Mouse (Mus musculus) embryonic facial prominence, embryonic 15.5 days (tissue): ENCODE data around the gene Acp2. TPM values are rescaled to one million over a fixed set of nuclear protein-coding genes. Genes with fewer than 3 reads are reported as not detected.

Experiments
- ATAC-seq: fragments of 200-750 bp; cut with Nextera tagmentation; 2 replicates; pipeline ENCODE4 v1.8.0; 2017; ENCODE audit warnings: low read depth, moderate TSS enrichment; ENCODE audit not compliant: insufficient number of reproducible peaks, low FRiP score, low TSS enrichment
- H3K27ac ChIP-seq: fragments of 300-500 bp; sonication (generic); replicated peaks from 2 replicates; pipeline ENCODE4 v1.5.1; 2015; ENCODE audit warnings: mild to moderate bottlenecking, inconsistent platforms
- H3K27me3 ChIP-seq: fragments of 300-500 bp; sonication (generic); 2 replicates; pipeline ENCODE4 v1.6.1; 2015; ENCODE audit warnings: inconsistent platforms
- H3K36me3 ChIP-seq: fragments of 300-500 bp; sonication (generic); 2 replicates; pipeline ENCODE4 v1.6.1; 2015; ENCODE audit warnings: mild to moderate bottlenecking, inconsistent platforms
- H3K4me1 ChIP-seq: fragments of 300-500 bp; sonication (generic); 2 replicates; pipeline ENCODE4 v1.6.1; 2015; ENCODE audit warnings: inconsistent platforms
- H3K4me2 ChIP-seq: fragments of 300-500 bp; sonication (generic); replicated peaks from 2 replicates; pipeline ENCODE4 v1.6.1; 2015; ENCODE audit warnings: mild to moderate bottlenecking, inconsistent platforms
- H3K4me3 ChIP-seq: fragments of 300-500 bp; sonication (generic); replicated peaks from 2 replicates; pipeline ENCODE4 v1.5.1; 2015; ENCODE audit warnings: mild to moderate bottlenecking, inconsistent platforms
- H3K9ac ChIP-seq: fragments of 300-500 bp; sonication (generic); 2 replicates; pipeline ENCODE4 v1.6.1; 2015; ENCODE audit warnings: inconsistent platforms
- H3K9me3 ChIP-seq: fragments of 300-500 bp; sonication (generic); replicated peaks from 2 replicates; pipeline ENCODE4 v1.6.1; 2016; ENCODE audit warnings: inconsistent platforms
- WGBS: fragments of 180-500 bp; shearing (Covaris S2); methylation state at CpG from one replicate; pipeline ENCODE4 v1.1.7; 2015; 5-methylcytosine and 5-hydroxymethylcytosine counted together
- polyA plus RNA-seq: library from polyadenylated mRNA; unstranded; fragments of >200 nt; fragmentation: Nextera tagmentation; extraction: Ambion mirVana; gene quantifications from 2 replicates; pipeline ENCODE4 v1.2.1, GENCODE M21; 2015

Gene Acp2
- polyA plus RNA-seq, 1 experiment from 2014 or later: 28.3 TPM

GRCm38 (mm10) chr2:91176234-91176633 lies 26.5 kb upstream of the Acp2 start:
- Histone ChIP-seq H3K4me3 (no peak overlapping the region), H3K36me3 (peaks cover 52% of the 10 kb centered on the region), H3K27me3 (no peaks in the 10 kb centered on the region), H3K9me3 (no peaks in the 10 kb centered on the region), H3K27ac (no peak overlapping the region), H3K4me2 (no peak overlapping the region), H3K4me1 (0 out of 2 replicates have a peak, but pooled peaks cover 4% of the 10 kb centered on the region), H3K9ac (no peak overlapping the region)
- no peak for ATAC-seq
- WGBS: 67% methylated on average over 6 of the region's 6 CpGs

GRCm38 (mm10) chr2:91179825-91180224 lies 22.9 kb upstream of the Acp2 start:
- H3K4me1 ChIP-seq: peaks cover 20% of the 10 kb centered on the region
- no peak for ATAC-seq

GRCm38 (mm10) chr2:91180706-91181105 lies 22.0 kb upstream of the Acp2 start:
- Histone ChIP-seq H3K4me3 (no peak overlapping the region), H3K36me3 (peaks cover 20% of the 10 kb centered on the region), H3K9ac (no peak overlapping the region), H3K9me3 (no peaks in the 10 kb centered on the region), H3K4me2 (no peak overlapping the region), H3K4me1 (peaks cover 20% of the 10 kb centered on the region), H3K27me3 (no peaks in the 10 kb centered on the region), H3K27ac (no peak overlapping the region)
- ATAC-seq: no peak
- 69% methylated on average over 5 of the region's 5 CpGs for WGBS

More at GRCm38 (mm10) chr2:91179825-91180224, 22.9 kb upstream of the Acp2 start:
- peaks cover 24% of the 10 kb centered on the region for H3K36me3 ChIP-seq
- 41% methylated on average over 4 of the region's 4 CpGs for WGBS
- H3K27ac ChIP-seq: no peak overlapping the region
- H3K4me2 ChIP-seq: no peak overlapping the region
- H3K9me3 ChIP-seq: no peaks in the 10 kb centered on the region
- H3K27me3 ChIP-seq: no peaks in the 10 kb centered on the region
- no peak overlapping the region for H3K9ac ChIP-seq
- no peak overlapping the region for H3K4me3 ChIP-seq

- H3K27me3 ChIP-seq: no peaks in the 10 kb centered on the region
- H3K4me3 ChIP-seq: peak overlapping the region; percentile 71
- ATAC-seq: no peak
- H3K36me3 ChIP-seq: peaks cover 7% of the 10 kb centered on the region; the same call in 1 of the 2 replicates
- peak overlapping the region; percentile 86; the same call in 1 of the 2 replicates for H3K27ac ChIP-seq
- peaks cover 20% of the 10 kb centered on the region for H3K4me1 ChIP-seq
- H3K4me2 ChIP-seq: peak overlapping the region; percentile 78
- H3K9me3 ChIP-seq: no peaks in the 10 kb centered on the region
- WGBS: 9% methylated on average over 8 of the region's 8 CpGs
- H3K9ac ChIP-seq: peak overlapping the region; percentile 57; the same call in 1 of the 2 replicates
Measured at GRCm38 (mm10) chr2:91182016-91182404, 20.7 kb upstream of the Acp2 start.

- peaks cover 6% of the 10 kb centered on the region; the same call in 1 of the 2 replicates for H3K36me3 ChIP-seq
- H3K9ac ChIP-seq: peak overlapping the region; percentile 57
- H3K4me1 ChIP-seq: peaks cover 20% of the 10 kb centered on the region
- peak overlapping the region; percentile 78 for H3K4me2 ChIP-seq
- no peaks in the 10 kb centered on the region for H3K9me3 ChIP-seq
- peak overlapping the region; percentile 86 for H3K27ac ChIP-seq
- peak; percentile 93 for ATAC-seq
- peak overlapping the region; percentile 71 for H3K4me3 ChIP-seq
- WGBS: under 1% methylated on average over 81 of the region's 81 CpGs
- no peaks in the 10 kb centered on the region for H3K27me3 ChIP-seq
Measured at GRCm38 (mm10) chr2:91182405-91183147, 20.1 kb upstream of the Acp2 start.

- Histone ChIP-seq H3K36me3 (peaks cover under 1% of the 10 kb centered on the region; the same call in 1 of the 2 replicates), H3K4me2 (peak overlapping the region; percentile 78), H3K9ac (peak overlapping the region; percentile 57), H3K27ac (peak overlapping the region; percentile 86), H3K4me1 (peaks cover 20% of the 10 kb centered on the region), H3K27me3 (no peaks in the 10 kb centered on the region), H3K4me3 (peak overlapping the region; percentile 71), H3K9me3 (no peaks in the 10 kb centered on the region)
- WGBS: under 1% methylated on average over 9 of the region's 9 CpGs
- ATAC-seq: peak; percentile 92
Measured at GRCm38 (mm10) chr2:91183148-91183513, 19.6 kb upstream of the Acp2 start.

GRCm38 (mm10) chr2:91183711-91184405 lies 18.8 kb upstream of the Acp2 start, which contains the start of gene Madd:
Gene Madd, minus strand, starts transcription at chr2:91183837.
- Histone ChIP-seq H3K9ac (peak within 1 kb of the TSS; percentile 57), H3K4me1 (peaks cover 20% of the 10 kb centered on the region), H3K27me3 (no peaks in the 10 kb centered on the region), H3K36me3 (no peaks in the 10 kb centered on the region), H3K9me3 (no peaks in the 10 kb centered on the region), H3K4me2 (peak within 1 kb of the TSS; percentile 78), H3K27ac (peak within 1 kb of the TSS; percentile 86), H3K4me3 (peak within 1 kb of the TSS; percentile 71)
- WGBS: 56% methylated on average over 15 of the region's 15 CpGs
- ATAC-seq: no peak

GRCm38 (mm10) chr2:91186208-91186607 lies 16.5 kb upstream of the Acp2 start:
- H3K4me3 ChIP-seq: no peak overlapping the region
- H3K36me3 ChIP-seq: no peaks in the 10 kb centered on the region
- H3K27ac ChIP-seq: no peak overlapping the region
- H3K9ac ChIP-seq: no peak overlapping the region
- no peaks in the 10 kb centered on the region for H3K27me3 ChIP-seq
- no peak for ATAC-seq
- no peaks in the 10 kb centered on the region for H3K9me3 ChIP-seq
- 73% methylated on average over 1 of the region's 1 CpGs for WGBS
- no peak overlapping the region for H3K4me2 ChIP-seq
- H3K4me1 ChIP-seq: peaks cover 16% of the 10 kb centered on the region

- H3K36me3 ChIP-seq: no peaks in the 10 kb centered on the region
- H3K4me3 ChIP-seq: no peak overlapping the region
- no peak overlapping the region for H3K4me2 ChIP-seq
- H3K27me3 ChIP-seq: no peaks in the 10 kb centered on the region
- no peaks in the 10 kb centered on the region for H3K9me3 ChIP-seq
- WGBS: 49% methylated on average over 4 of the region's 4 CpGs
- H3K27ac ChIP-seq: no peak overlapping the region
- ATAC-seq: no peak
- H3K9ac ChIP-seq: no peak overlapping the region
- H3K4me1 ChIP-seq: peaks cover 10% of the 10 kb centered on the region; the same call in 1 of the 2 replicates
Measured at GRCm38 (mm10) chr2:91187431-91187830, 15.3 kb upstream of the Acp2 start.

GRCm38 (mm10) chr2:91190501-91190900 lies 12.2 kb upstream of the Acp2 start:
- 88% methylated on average over 16 of the region's 16 CpGs for WGBS
- no peak overlapping the region for H3K4me2 ChIP-seq
- no peak overlapping the region for H3K4me3 ChIP-seq

GRCm38 (mm10) chr2:91194624-91195332 lies 7.9 kb upstream of the Acp2 start:
- H3K27me3 ChIP-seq: no peaks in the 10 kb centered on the region
- H3K9ac ChIP-seq: peak overlapping the region; percentile 39
- peak overlapping the region; percentile 68 for H3K4me2 ChIP-seq
- peaks cover 12% of the 10 kb centered on the region; the same call in 1 of the 2 replicates for H3K4me1 ChIP-seq
- no peaks in the 10 kb centered on the region for H3K36me3 ChIP-seq
- no peaks in the 10 kb centered on the region for H3K9me3 ChIP-seq
- no peak overlapping the region for H3K27ac ChIP-seq
- peak overlapping the region; percentile 34 for H3K4me3 ChIP-seq
- 3% methylated on average over 27 of the region's 27 CpGs for WGBS
- ATAC-seq: peak; percentile 71

More at GRCm38 (mm10) chr2:91190501-91190900, 12.2 kb upstream of the Acp2 start:
- Histone ChIP-seq H3K27ac (no peak overlapping the region), H3K4me1 (peaks cover 12% of the 10 kb centered on the region; the same call in 1 of the 2 replicates), H3K36me3 (no peaks in the 10 kb centered on the region), H3K9ac (no peak overlapping the region), H3K9me3 (no peaks in the 10 kb centered on the region), H3K27me3 (no peaks in the 10 kb centered on the region)
- ATAC-seq: no peak
